Mouse (Mus musculus): ENCODE measurements around the gene Lrmda.

Lrmda gene

GRCm38 (mm10) chr14:22807324-22807723, 787.8 kb downstream of the Lrmda start:
- POLR2A ChIA-PET, result interaction anchor here in 1 of 4 experiments (0.7 to 0.8 kb wide), 2 partner anchors 251 to 705 kb away, joined by 3 to 12 read pairs; no protein-coding TSS in a partner anchor
- CTCF ChIA-PET, result interaction anchor here in 2 of 4 experiments (0.6 to 0.8 kb wide), 2 partner anchors 838 to 839 kb away, joined by 3 to 4 read pairs; no protein-coding TSS in a partner anchor

- POLR2A ChIA-PET, result interaction anchor here in 1 of 4 experiments (0.7 to 0.8 kb wide), 2 partner anchors 252 to 706 kb away, joined by 3 to 12 read pairs; no protein-coding TSS in a partner anchor
- CTCF ChIA-PET, result interaction anchor here in 3 of 4 experiments (0.5 to 1.0 kb wide), 9 partner anchors 9 to 1114 kb away, joined by 3 to 5 read pairs (median 3); no protein-coding TSS in a partner anchor
Observed at GRCm38 (mm10) chr14:22807726-22808594, 788.4 kb downstream of the Lrmda start.

GRCm38 (mm10) chr14:22808595-22809166, 789.2 kb downstream of the Lrmda start:
- ChIA-PET CTCF (interaction anchor here in 2 of 4 experiments (0.6 to 1.0 kb wide), 4 partner anchors 9 to 840 kb away, joined by 3 read pairs; no protein-coding TSS in a partner anchor), POLR2A (no interaction called here)

GRCm38 (mm10) chr14:22809229-22809628, 789.7 kb downstream of the Lrmda start:
- CTCF ChIA-PET, result interaction anchor here in 2 of 4 experiments (0.6 to 1.1 kb wide), 2 partner anchors 9 to 26 kb away, joined by 3 to 6 read pairs; no protein-coding TSS in a partner anchor
- POLR2A ChIA-PET, result interaction anchor here in 1 of 4 experiments (0.6 kb wide), 1 partner anchor 228 kb away, joined by 7 read pairs; no protein-coding TSS in a partner anchor

- CTCF ChIA-PET, result interaction anchor here in 1 of 4 experiments (1.1 kb wide), 1 partner anchor 10 kb away, joined by 3 read pairs; no protein-coding TSS in a partner anchor
- POLR2A ChIA-PET, result interaction anchor here in 1 of 4 experiments (0.7 kb wide), 1 partner anchor 143 kb away, joined by 3 read pairs; no protein-coding TSS in a partner anchor
Observed at GRCm38 (mm10) chr14:22810531-22810930, 791.0 kb downstream of the Lrmda start.

- CTCF ChIA-PET, result no interaction called here
- POLR2A ChIA-PET, result interaction anchor here in 1 of 4 experiments (0.8 kb wide), 1 partner anchor 60 kb away, joined by 10 read pairs; no protein-coding TSS in a partner anchor
Observed at GRCm38 (mm10) chr14:22812824-22813223, 793.3 kb downstream of the Lrmda start.

GRCm38 (mm10) chr14:22813389-22813788, 793.9 kb downstream of the Lrmda start:
- CTCF ChIA-PET, result interaction anchor here in 2 of 4 experiments (0.5 to 0.6 kb wide), 3 partner anchors 14 to 807 kb away, joined by 3 to 5 read pairs (median 4); no protein-coding TSS in a partner anchor
- POLR2A ChIA-PET, result interaction anchor here in 2 of 4 experiments (0.7 to 0.8 kb wide), 2 partner anchors 61 to 647 kb away, joined by 3 to 10 read pairs; no protein-coding TSS in a partner anchor

GRCm38 (mm10) chr14:22814811-22815345, 795.4 kb downstream of the Lrmda start:
- POLR2A ChIA-PET, result no interaction called here
- CTCF ChIA-PET, result interaction anchor here in 1 of 4 experiments (0.9 kb wide), 1 partner anchor 1245 kb away, joined by 4 read pairs; no protein-coding TSS in a partner anchor

- CTCF ChIA-PET, result interaction anchor here in 1 of 4 experiments (0.6 to 1.0 kb wide), 2 partner anchors 9 to 271 kb away, joined by 3 to 5 read pairs; no protein-coding TSS in a partner anchor
- POLR2A ChIA-PET, result no interaction called here
Observed at GRCm38 (mm10) chr14:22817346-22818201, 798.1 kb downstream of the Lrmda start.

- POLR2A ChIA-PET, result no interaction called here
- CTCF ChIA-PET, result no interaction called here
Observed at GRCm38 (mm10) chr14:22818202-22818530, 798.7 kb downstream of the Lrmda start.

GRCm38 (mm10) chr14:22822942-22823341, 803.4 kb downstream of the Lrmda start:
- ChIA-PET CTCF (no interaction called here), POLR2A (no interaction called here)

GRCm38 (mm10) chr14:22826825-22827224, 807.3 kb downstream of the Lrmda start:
- CTCF ChIA-PET, result interaction anchor here in 1 of 4 experiments (0.6 kb wide), 1 partner anchor 13 kb away, joined by 5 read pairs; no protein-coding TSS in a partner anchor
- POLR2A ChIA-PET, result interaction anchor here in 1 of 4 experiments (1.4 kb wide), 1 partner anchor 11 kb away, joined by 5 read pairs; no protein-coding TSS in a partner anchor

GRCm38 (mm10) chr14:22837058-22837457, 817.5 kb downstream of the Lrmda start:
- ChIA-PET CTCF (no interaction called here), POLR2A (interaction anchor here in 1 of 4 experiments (1.1 to 1.5 kb wide), 2 partner anchors 10 to 820 kb away, joined by 3 to 5 read pairs; no protein-coding TSS in a partner anchor)

GRCm38 (mm10) chr14:22841136-22841535, 821.6 kb downstream of the Lrmda start:
- POLR2A ChIA-PET, result no interaction called here
- CTCF ChIA-PET, result interaction anchor here in 1 of 4 experiments (0.6 kb wide), 1 partner anchor 1282 kb away, joined by 9 read pairs; no protein-coding TSS in a partner anchor

- CTCF ChIA-PET, result no interaction called here
- POLR2A ChIA-PET, result no interaction called here
Observed at GRCm38 (mm10) chr14:22844006-22844405, 824.5 kb downstream of the Lrmda start.

- ChIA-PET POLR2A (no interaction called here), CTCF (no interaction called here)
Observed at GRCm38 (mm10) chr14:22845401-22845800, 825.9 kb downstream of the Lrmda start.

- ChIA-PET POLR2A (interaction anchor here in 1 of 4 experiments (1.0 kb wide), 1 partner anchor 88 kb away, joined by 3 read pairs; no protein-coding TSS in a partner anchor), CTCF (no interaction called here)
Observed at GRCm38 (mm10) chr14:22847011-22847786, 827.7 kb downstream of the Lrmda start.
